Mouse (Mus musculus): Measurements from ENCODE around the gene Gm20388.

DNA sequence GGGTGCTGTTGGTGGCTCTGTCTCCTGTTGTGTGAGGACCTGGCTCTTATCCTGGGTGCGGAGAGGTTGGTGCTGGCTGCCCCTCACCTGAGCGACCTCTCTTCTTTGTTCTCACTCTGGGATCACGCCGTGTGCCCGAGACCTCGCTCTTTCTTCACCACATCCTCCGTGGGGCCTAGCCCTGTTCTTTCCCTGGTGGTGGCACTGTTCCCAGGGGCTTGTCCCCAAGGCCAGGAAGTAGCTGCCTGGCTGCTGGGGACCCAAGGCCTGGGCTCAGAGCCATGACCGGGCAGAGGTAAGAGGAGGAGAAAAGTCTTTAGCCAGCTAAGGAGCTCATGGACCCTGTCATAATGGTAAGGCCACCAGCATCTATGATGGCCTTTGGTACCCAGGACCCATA, 343.0 kb downstream of the Gm20388 start:
- TF ChIP-seq POLR2A (IDR thresholded peaks at IDR 0.05; ENCODE audit: borderline replicate concordance, insufficient read depth, low read length) (no peak), CTCF (IDR thresholded peaks at IDR 0.05; ENCODE audit: borderline replicate concordance, insufficient read depth, low read depth, low read length) (no peak)
